Mouse (Mus musculus): ENCODE data around the gene Efna5. TPM values are rescaled to one million over a fixed set of nuclear protein-coding genes. Genes with fewer than 3 reads are reported as not detected.

Gene Efna5
- total and polyA plus RNA-seq, 3 experiments = 0.04 to 0.23 TPM; not detected in 1

DNA sequence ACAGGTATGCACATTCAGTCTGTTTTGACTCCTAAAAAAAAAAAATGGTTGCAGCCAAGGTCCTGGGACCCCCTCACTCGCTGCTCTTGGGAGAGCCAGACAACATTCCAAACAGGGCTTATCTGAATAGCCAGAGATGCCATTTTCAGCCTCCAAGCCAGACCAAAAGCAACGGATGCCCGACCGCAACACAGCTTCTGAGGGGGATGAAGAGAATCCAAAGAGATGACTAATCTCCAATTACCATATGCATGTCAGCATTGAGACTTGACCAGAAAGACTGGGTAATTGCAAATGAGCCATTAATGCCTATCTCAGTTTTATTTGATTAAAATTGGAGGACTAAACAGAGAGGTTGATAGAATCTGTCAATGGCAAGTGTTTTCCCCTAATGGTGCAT, 188.9 kb downstream of the Efna5 start:
- Histone ChIP-seq H3K36me3 (replicated peaks in 1 of 2; ENCODE audit: control insufficient read depth in 1 of 2, insufficient read depth in 1 of 2, low read length in 1 of 2) (no peaks in the 10 kb centered on the region), H3K27ac (ENCODE audit: insufficient read depth, low read depth) (no peak overlapping the region), H3K9ac (ENCODE audit: insufficient read depth, low read depth) (no peak overlapping the region), H3K4me3 (replicated peaks in 1 of 3; ENCODE audit: low read depth in 2 of 3, low read length in 2 of 3, poor library complexity in 1 of 3) (no peak overlapping the region), H3K9me3 (replicated peaks; ENCODE audit: low read length) (no peaks in the 10 kb centered on the region), H3K4me1 (ENCODE audit: control insufficient read depth in 1 of 2, insufficient read depth in 2 of 2) (peaks cover 0 to 2% of the 10 kb centered on the region in 2 experiments; a peak in 1 of 4 replicates), H3K4me2 (ENCODE audit: insufficient read depth, low read depth, poor library complexity, severe bottlenecking) (no peak overlapping the region), H3K27me3 (replicated peaks) (no peaks in the 10 kb centered on the region), H3K79me2 (replicated peaks; ENCODE audit: control insufficient read depth, extremely low read depth, insufficient read depth, poor library complexity, severe bottlenecking) (no peaks in the 10 kb centered on the region)
- TF ChIP-seq ZNF384 (IDR thresholded peaks at IDR 0.05; ENCODE audit: low read depth, low read length) (no peak), ELF1 (IDR thresholded peaks at IDR 0.05; ENCODE audit: low read depth, low read length) (no peak), MYC (IDR thresholded peaks at IDR 0.05; ENCODE audit: low read depth, low read length) (no peak), IRF4 (IDR thresholded peaks at IDR 0.05; ENCODE audit: low read depth, low read length) (no peak), PAX5 (IDR thresholded peaks at IDR 0.05; ENCODE audit: low read length) (no peak), USF2 (conservative IDR thresholded peaks at IDR 0.05; ENCODE audit: low read depth, low read length) (no peak), POLR2A (IDR thresholded peaks at IDR 0.05; ENCODE audit: low read depth, low read length) (no peak), USF1 (IDR thresholded peaks at IDR 0.05; ENCODE audit: low read depth, low read length) (no peak), RAD21 (IDR thresholded peaks at IDR 0.05; ENCODE audit: low read depth, low read length) (no peak), CHD2 (IDR thresholded peaks at IDR 0.05; ENCODE audit: low read length) (no peak), TBP (conservative IDR thresholded peaks at IDR 0.05; ENCODE audit: low read depth, low read length) (no peak), KAT2A (IDR thresholded peaks at IDR 0.05; ENCODE audit: insufficient replicate concordance, low read length) (no peak), GABPA (IDR thresholded peaks at IDR 0.05; ENCODE audit: insufficient replicate concordance, low read depth, low read length) (no peak), NRF1 (IDR thresholded peaks at IDR 0.05; ENCODE audit: low read depth, low read length) (no peak), MAZ (IDR thresholded peaks at IDR 0.05; ENCODE audit: low read depth, low read length) (no peak), MEF2A (IDR thresholded peaks at IDR 0.05; ENCODE audit: borderline replicate concordance, low read depth, low read length) (no peak), RCOR1 (conservative IDR thresholded peaks at IDR 0.05; ENCODE audit: low read depth, low read length) (no peak), JUN (IDR thresholded peaks at IDR 0.05; ENCODE audit: insufficient read depth, low read depth, low read length) (no peak), JUND (conservative IDR thresholded peaks at IDR 0.05; ENCODE audit: low read depth, low read length) (no peak), ETS1 (conservative IDR thresholded peaks at IDR 0.05; ENCODE audit: low read depth, low read length) (no peak)
- no peak for DNase-seq (ENCODE audit: extremely low read depth)
- in situ Hi-C loops (cut with MboI; ENCODE audit: low pct_ligation_motif_present, low pct_unique_long_range_greater_than_20kb, low sequenced_read_pairs) (no loop called here), dilution Hi-C loops (cut with MboI; ENCODE audit: extremely low pct_ligation_motif_present, extremely low pct_unique_long_range_greater_than_20kb, low sequenced_read_pairs) (no loop called here)

DNA sequence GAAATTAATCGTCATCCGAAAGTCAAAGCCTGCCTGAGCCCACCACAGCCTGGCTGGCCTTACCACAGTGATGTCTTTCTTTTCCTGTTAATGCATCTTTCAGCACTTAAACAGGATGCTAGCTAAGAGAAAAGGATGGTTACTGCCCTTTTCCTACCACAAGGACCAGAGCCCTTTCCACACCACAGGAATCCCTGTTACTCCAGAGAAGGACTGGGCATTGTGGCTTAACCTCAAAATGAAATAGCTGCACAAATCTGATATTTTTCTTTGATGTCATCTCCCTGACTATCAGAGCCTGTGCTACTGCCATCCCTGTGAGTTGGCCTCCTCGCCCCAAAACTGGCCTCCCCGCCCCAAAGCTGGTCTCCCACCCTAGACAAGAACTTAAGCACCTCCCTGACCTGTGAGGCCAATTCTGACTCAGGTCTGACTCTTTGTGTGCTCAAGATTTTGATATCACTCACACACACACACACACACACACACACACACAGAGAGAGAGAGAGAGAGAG, 189.9 kb downstream of the Efna5 start:
- no peak for DNase-seq (ENCODE audit: extremely low read depth)
- Histone ChIP-seq H3K4me3 (replicated peaks in 1 of 3; ENCODE audit: low read depth in 2 of 3, low read length in 2 of 3, poor library complexity in 1 of 3) (no peak overlapping the region), H3K36me3 (replicated peaks in 1 of 2; ENCODE audit: control insufficient read depth in 1 of 2, insufficient read depth in 1 of 2, low read length in 1 of 2) (no peaks in the 10 kb centered on the region), H3K27ac (ENCODE audit: insufficient read depth, low read depth) (no peak overlapping the region), H3K4me2 (ENCODE audit: insufficient read depth, low read depth, poor library complexity, severe bottlenecking) (no peak overlapping the region), H3K79me2 (replicated peaks; ENCODE audit: control insufficient read depth, extremely low read depth, insufficient read depth, poor library complexity, severe bottlenecking) (no peaks in the 10 kb centered on the region), H3K9ac (ENCODE audit: insufficient read depth, low read depth) (no peak overlapping the region), H3K4me1 (ENCODE audit: control insufficient read depth in 1 of 2, insufficient read depth in 2 of 2) (peaks cover 0 to 4% of the 10 kb centered on the region in 2 experiments; a peak in 1 of 4 replicates), H3K27me3 (replicated peaks) (no peaks in the 10 kb centered on the region), H3K9me3 (replicated peaks; ENCODE audit: low read length) (no peaks in the 10 kb centered on the region)
- in situ Hi-C loops (cut with MboI; ENCODE audit: low pct_ligation_motif_present, low pct_unique_long_range_greater_than_20kb, low sequenced_read_pairs) (no loop called here), dilution Hi-C loops (cut with MboI; ENCODE audit: extremely low pct_ligation_motif_present, extremely low pct_unique_long_range_greater_than_20kb, low sequenced_read_pairs) (no loop called here)
- no peak for TF ChIP-seq RCOR1 (conservative IDR thresholded peaks at IDR 0.05; ENCODE audit: low read depth, low read length)
- TF ChIP-seq POLR2A (IDR thresholded peaks at IDR 0.05; ENCODE audit: low read depth, low read length) = no peak
- no peak for TF ChIP-seq EP300 (IDR thresholded peaks at IDR 0.05; ENCODE audit: low read length)
- TF ChIP-seq ELF1 (IDR thresholded peaks at IDR 0.05; ENCODE audit: low read depth, low read length) = no peak
- TF ChIP-seq ZMIZ1 (IDR thresholded peaks at IDR 0.05; ENCODE audit: low read depth, low read length) = no peak
- no peak for TF ChIP-seq KAT2A (IDR thresholded peaks at IDR 0.05; ENCODE audit: insufficient replicate concordance, low read length)
- no peak for TF ChIP-seq TBP (conservative IDR thresholded peaks at IDR 0.05; ENCODE audit: low read depth, low read length)
- TF ChIP-seq PAX5 (IDR thresholded peaks at IDR 0.05; ENCODE audit: low read length) = no peak

Data from CH12.LX (cell line).